Mouse (Mus musculus): ENCODE data around the gene AA986860.

AA986860 gene

GRCm38 (mm10) chr1:130734852-130735251 is 3.1 kb downstream of the AA986860 start:
- in situ Hi-C loops (cut with MboI, MseI) = no loop called here

GRCm38 (mm10) chr1:130737411-130737881 is 5.7 kb downstream of the AA986860 start:
- in situ Hi-C loops (cut with MboI, MseI) = no loop called here

- in situ Hi-C loops (cut with MboI, MseI) = no loop called here
These were observed 6.1 kb downstream of the AA986860 start for GRCm38 (mm10) chr1:130737916-130738315.

GRCm38 (mm10) chr1:130738551-130739106 is 6.9 kb downstream of the AA986860 start:
- in situ Hi-C loops (cut with MboI, MseI) = no loop called here

GRCm38 (mm10) chr1:130739636-130740035 is 7.9 kb downstream of the AA986860 start:
- in situ Hi-C loops (cut with MboI, MseI) = no loop called here

GRCm38 (mm10) chr1:130740227-130740648 is 8.5 kb downstream of the AA986860 start:
- in situ Hi-C loops (cut with MboI, MseI) = no loop called here

- in situ Hi-C loops (cut with MboI, MseI) = no loop called here
These were observed 9.3 kb downstream of the AA986860 start for GRCm38 (mm10) chr1:130740781-130741720.

- in situ Hi-C loops (cut with MboI, MseI) = no loop called here
These were observed 10.4 kb downstream of the AA986860 start for GRCm38 (mm10) chr1:130742201-130742600.

GRCm38 (mm10) chr1:130743775-130744174 is 12.0 kb downstream of the AA986860 start:
- in situ Hi-C loops (cut with MboI, MseI) = no loop called here

GRCm38 (mm10) chr1:130744217-130744616 is 12.4 kb downstream of the AA986860 start:
- in situ Hi-C loops (cut with MboI, MseI) = no loop called here

GRCm38 (mm10) chr1:130744961-130745360 is 13.2 kb downstream of the AA986860 start:
- in situ Hi-C loops (cut with MboI, MseI) = no loop called here

- in situ Hi-C loops (cut with MboI, MseI) = no loop called here
These were observed 13.8 kb downstream of the AA986860 start for GRCm38 (mm10) chr1:130745591-130745990.

- in situ Hi-C loops (cut with MboI, MseI) = no loop called here
These were observed 15.0 kb downstream of the AA986860 start for GRCm38 (mm10) chr1:130746819-130747218.

GRCm38 (mm10) chr1:130759689-130760088 is 27.9 kb downstream of the AA986860 start:
- in situ Hi-C loops (cut with MboI, MseI) = no loop called here

GRCm38 (mm10) chr1:130761597-130761996 is 29.8 kb downstream of the AA986860 start:
- in situ Hi-C loops (cut with MboI, MseI) = no loop called here

GRCm38 (mm10) chr1:130762045-130762760 is 30.4 kb downstream of the AA986860 start:
- in situ Hi-C loops (cut with MboI, MseI) = no loop called here

- in situ Hi-C loops (cut with MboI, MseI) = no loop called here
These were observed 32.3 kb downstream of the AA986860 start for GRCm38 (mm10) chr1:130764027-130764461.

- in situ Hi-C loops (cut with MboI, MseI) = no loop called here
These were observed 35.3 kb downstream of the AA986860 start for GRCm38 (mm10) chr1:130767066-130767465.

- in situ Hi-C loops (cut with MboI, MseI) = no loop called here
These were observed 38.1 kb downstream of the AA986860 start for GRCm38 (mm10) chr1:130769925-130770324.

- in situ Hi-C loops (cut with MboI, MseI) = no loop called here
These were observed 38.7 kb downstream of the AA986860 start for GRCm38 (mm10) chr1:130770487-130770886.

- in situ Hi-C loops (cut with MboI, MseI) = no loop called here
These were observed 39.3 kb downstream of the AA986860 start for GRCm38 (mm10) chr1:130770981-130771494.

- in situ Hi-C loops (cut with MboI, MseI) = loop anchor here (5.0 kb wide), 1 partner anchor 93 kb away; no protein-coding TSS in a partner anchor
These were observed 43.5 kb downstream of the AA986860 start for GRCm38 (mm10) chr1:130775234-130775633.
